Mouse (Mus musculus) cerebellum, adult 2 months (tissue): Measurements from ENCODE around the gene Car10. TPM values are rescaled to one million over a fixed set of nuclear protein-coding genes. Genes with fewer than 3 reads are reported as not detected.

Source experiments
- DNase-seq, 2 experiments: peaks; one replicate each; pipeline ENCODE4 v3.0.0; 2021
- H3K27ac ChIP-seq: fragments of 200-500 bp; 2 replicates; pipeline ENCODE4 v1.5.1; 2012; ENCODE audit warnings: low read length, control low read depth, inconsistent platforms; ENCODE audit not compliant: insufficient read depth
- H3K27me3 ChIP-seq: fragments of 200-500 bp; 2 replicates; pipeline ENCODE4 v1.6.1; 2012; ENCODE audit warnings: inconsistent platforms, mild to moderate bottlenecking, low read length, moderate library complexity; ENCODE audit not compliant: control insufficient read depth, insufficient read depth
- H3K4me1 ChIP-seq: fragments of 200-500 bp; 2 replicates; pipeline ENCODE4 v1.6.1; 2011; ENCODE audit warnings: low read length; ENCODE audit not compliant: control insufficient read depth, insufficient read depth
- H3K4me3 ChIP-seq: fragments of 200-500 bp; replicated peaks from 2 replicates; pipeline ENCODE3; 2011; ENCODE audit warnings: mild to moderate bottlenecking, low read depth, low read length, control low read depth; ENCODE audit not compliant: insufficient read depth
- CTCF ChIP-seq: fragments of 200-500 bp; IDR thresholded peaks from 2 replicates; pipeline ENCODE4 v1.5.1; 2011; ENCODE audit warnings: low read depth, mild to moderate bottlenecking, control low read depth, low read length, moderate library complexity, borderline replicate concordance; ENCODE audit not compliant: insufficient read depth
- POLR2A ChIP-seq: fragments of 200-500 bp; IDR thresholded peaks from 2 replicates; pipeline ENCODE4 v1.6.1; 2011; ENCODE audit warnings: low read length, control low read depth, borderline replicate concordance; ENCODE audit not compliant: insufficient read depth
- whole genome bisulfite sequencing: fragments of 180-500 bp; shearing (Covaris S2); methylation state at CpG from one replicate; pipeline ENCODE4 v1.1.7; 2018; 5-methylcytosine and 5-hydroxymethylcytosine counted together
- polyA plus RNA-seq: library from polyadenylated mRNA; depleted of rRNA; stranded (reverse); fragments of >200 nt; gene quantifications from 2 replicates; pipeline ENCODE4 v1.2.3, GENCODE M21; 2012

The Car10 gene
- polyA plus RNA-seq, 1 experiment: 92.4 TPM

GRCm38 (mm10) chr11:93639410-93639809, 541.6 kb downstream of the Car10 start:
- TF ChIP-seq CTCF (no peak), POLR2A (no peak)
- Histone ChIP-seq H3K4me3 (no peak overlapping the region), H3K4me1 (peaks cover 22% of the 10 kb centered on the region; the same call in 1 of the 2 replicates), H3K27ac (no peak overlapping the region), H3K27me3 (no peaks in the 10 kb centered on the region)
- WGBS: 24% methylated on average over 3 of the region's 3 CpGs
- DNase-seq: peak; percentile 52 to 68

GRCm38 (mm10) chr11:93640954-93641353, 543.1 kb downstream of the Car10 start:
- WGBS: 26% methylated on average over 5 of the region's 5 CpGs
- H3K27me3 ChIP-seq: no peaks in the 10 kb centered on the region
- 0 out of 2 replicates have a peak overlapping the region, but pooled peaks have one; percentile 1 for H3K27ac ChIP-seq
- peak; percentile 45 to 62 for DNase-seq
- TF ChIP-seq POLR2A: no peak
- TF ChIP-seq CTCF: no peak
- H3K4me1 ChIP-seq: peaks cover 22% of the 10 kb centered on the region; the same call in 1 of the 2 replicates
- no peak overlapping the region for H3K4me3 ChIP-seq

GRCm38 (mm10) chr11:93642331-93642730, 544.5 kb downstream of the Car10 start:
- 34% methylated on average over 1 of the region's 1 CpGs for WGBS
- peak in 1 of 2 experiments; percentile 49 for DNase-seq
- H3K4me1 ChIP-seq: peaks cover 22% of the 10 kb centered on the region; the same call in 1 of the 2 replicates
- H3K4me3 ChIP-seq: no peak overlapping the region
- TF ChIP-seq CTCF: no peak
- no peak for TF ChIP-seq POLR2A
- no peaks in the 10 kb centered on the region for H3K27me3 ChIP-seq
- peak overlapping the region; percentile 93 for H3K27ac ChIP-seq

- TF ChIP-seq POLR2A (no peak), CTCF (no peak)
- Histone ChIP-seq H3K4me3 (no peak overlapping the region), H3K27me3 (no peaks in the 10 kb centered on the region), H3K4me1 (peaks cover 22% of the 10 kb centered on the region; the same call in 1 of the 2 replicates), H3K27ac (peak overlapping the region; percentile 93)
- DNase-seq: peak; percentile 68 to 84
- WGBS: 8% methylated on average over 4 of the region's 4 CpGs
Measured at GRCm38 (mm10) chr11:93643006-93643405, 545.2 kb downstream of the Car10 start.

- peaks cover 22% of the 10 kb centered on the region; the same call in 1 of the 2 replicates for H3K4me1 ChIP-seq
- 18% methylated on average over 9 of the region's 9 CpGs for WGBS
- peak; percentile 77 to 86 for DNase-seq
- H3K27ac ChIP-seq: peak overlapping the region; percentile 86
- H3K4me3 ChIP-seq: no peak overlapping the region
- no peaks in the 10 kb centered on the region for H3K27me3 ChIP-seq
- TF ChIP-seq CTCF (no peak), POLR2A (peak; percentile 14; the same call in 1 of the 2 replicates)
Measured at GRCm38 (mm10) chr11:93643436-93643835, 545.6 kb downstream of the Car10 start.

GRCm38 (mm10) chr11:93646216-93646615, 548.4 kb downstream of the Car10 start:
- H3K4me3 ChIP-seq: no peak overlapping the region
- DNase-seq: no peak
- peaks cover 15% of the 10 kb centered on the region; the same call in 1 of the 2 replicates for H3K4me1 ChIP-seq
- H3K27ac ChIP-seq: no peak overlapping the region
- no peak for TF ChIP-seq POLR2A
- no peak for TF ChIP-seq CTCF
- H3K27me3 ChIP-seq: no peaks in the 10 kb centered on the region
- 95% methylated on average over 3 of the region's 3 CpGs for WGBS
